Mouse (Mus musculus) liver, embryonic 16.5 days (tissue): ENCODE data around the gene Rexo1. TPM values are rescaled to one million over a fixed set of nuclear protein-coding genes. Genes with fewer than 3 reads are reported as not detected.
A peak's percentile ranks its signal among the peaks of the same experiment; 100 is the strongest.

Source experiments
- ATAC-seq: fragments of 200-750 bp; cut with Nextera tagmentation; 2 replicates; pipeline ENCODE4 v1.8.0; 2017; ENCODE audit warnings: low read depth, mild to moderate bottlenecking, moderate number of reproducible peaks, moderate library complexity
- H3K27ac ChIP-seq: fragments of 300-500 bp; sonication (generic); 2 replicates; pipeline ENCODE4 v1.5.1; 2014; ENCODE audit warnings: mild to moderate bottlenecking, low read length
- H3K27me3 ChIP-seq: fragments of 300-500 bp; sonication (generic); 2 replicates; pipeline ENCODE4 v1.6.1; 2014; ENCODE audit warnings: low read depth, low read length, mixed read lengths; ENCODE audit not compliant: control insufficient read depth, insufficient read depth
- H3K36me3 ChIP-seq: fragments of 300-500 bp; sonication (generic); 2 replicates; pipeline ENCODE4 v1.6.1; 2014; ENCODE audit warnings: mild to moderate bottlenecking; ENCODE audit not compliant: control insufficient read depth, insufficient read depth
- H3K4me1 ChIP-seq: fragments of 300-500 bp; sonication (generic); 2 replicates; pipeline ENCODE4 v1.6.1; 2014; ENCODE audit warnings: low read depth, low read length, mixed read lengths; ENCODE audit not compliant: control insufficient read depth
- H3K4me2 ChIP-seq: fragments of 300-500 bp; sonication (generic); 2 replicates; pipeline ENCODE4 v1.6.1; 2014; ENCODE audit warnings: low read depth, low read length, mixed read lengths
- H3K4me3 ChIP-seq: fragments of 300-500 bp; sonication (generic); 2 replicates; pipeline ENCODE4 v1.5.1; 2014; ENCODE audit warnings: low read depth, mild to moderate bottlenecking, low read length
- H3K9ac ChIP-seq: fragments of 300-500 bp; sonication (generic); 2 replicates; pipeline ENCODE4 v1.6.1; 2014; ENCODE audit warnings: low read depth, low read length
- H3K9me3 ChIP-seq: fragments of 300-500 bp; sonication (generic); replicated peaks from 2 replicates; pipeline ENCODE4 v1.6.1; 2016; ENCODE audit warnings: low read length; ENCODE audit not compliant: control insufficient read depth
- WGBS: fragments of 180-500 bp; shearing (Covaris S2); extraction: QIAGEN DNeasy Blood & Tissue Kit; methylation state at CpG from one replicate; pipeline ENCODE4 v1.1.7; 2014; ENCODE audit not compliant: insufficient replicate concordance; 5-methylcytosine and 5-hydroxymethylcytosine counted together
- polyA plus RNA-seq: library from polyadenylated mRNA; unstranded; fragments of >200 nt; fragmentation: Nextera tagmentation; extraction: Ambion mirVana; gene quantifications from 2 replicates; pipeline ENCODE4 v1.2.1, GENCODE M21; 2015

Gene Rexo1
- polyA plus RNA-seq, 1 experiment from 2014 or later, result 12.1 TPM

- Histone ChIP-seq H3K4me3 (peak overlapping the region; percentile 85), H3K4me2 (peak overlapping the region; percentile 96), H3K9ac (peak overlapping the region; percentile 87), H3K36me3 (no peaks in the 10 kb centered on the region), H3K27me3 (no peaks in the 10 kb centered on the region), H3K9me3 (no peaks in the 10 kb centered on the region), H3K27ac (peak overlapping the region; percentile 98), H3K4me1 (peaks cover 65% of the 10 kb centered on the region)
- peak; percentile 8; the same call in 1 of the 2 replicates for ATAC-seq
- WGBS, result under 1% methylated on average over 85 of the region's 96 CpGs
These were observed 15.2 kb upstream of the Rexo1 start for GRCm38 (mm10) chr10:80576351-80577194.

DNA sequence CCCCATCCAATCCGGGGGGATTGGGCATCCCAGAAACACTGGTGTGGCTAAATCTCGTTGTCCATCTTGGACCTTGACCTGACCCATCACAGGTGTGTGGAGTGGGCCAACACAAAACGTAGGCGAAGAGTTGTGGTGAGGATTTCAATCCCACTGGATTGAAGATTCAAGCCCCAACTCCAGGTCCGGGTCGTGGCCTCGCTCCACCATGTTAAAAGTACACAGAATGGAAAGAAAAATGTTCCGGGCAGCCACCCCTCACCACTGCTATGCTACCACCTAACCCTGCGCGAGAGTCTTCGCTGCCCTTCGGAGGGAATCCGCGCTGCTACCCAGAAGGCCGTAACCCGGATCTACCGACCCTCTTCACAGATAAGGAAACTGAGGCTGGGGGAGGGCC, 14.6 kb upstream of the Rexo1 start:
- Histone ChIP-seq H3K27me3 (no peaks in the 10 kb centered on the region), H3K4me3 (peak overlapping the region; percentile 85), H3K9ac (peak overlapping the region; percentile 87), H3K36me3 (no peaks in the 10 kb centered on the region), H3K4me2 (peak overlapping the region; percentile 96), H3K27ac (peak overlapping the region; percentile 98), H3K4me1 (peaks cover 72% of the 10 kb centered on the region), H3K9me3 (no peaks in the 10 kb centered on the region)
- ATAC-seq, result no peak
- WGBS, result 5% methylated on average over 17 of the region's 17 CpGs

- Histone ChIP-seq H3K4me3 (peak overlapping the region; percentile 85), H3K4me2 (peak overlapping the region; percentile 96), H3K9ac (peak overlapping the region; percentile 87), H3K9me3 (no peaks in the 10 kb centered on the region), H3K27me3 (no peaks in the 10 kb centered on the region), H3K4me1 (peaks cover 80% of the 10 kb centered on the region), H3K36me3 (no peaks in the 10 kb centered on the region), H3K27ac (peak overlapping the region; percentile 98)
- no peak for ATAC-seq
- WGBS, result 70% methylated on average over 3 of the region's 3 CpGs
These were observed 13.5 kb upstream of the Rexo1 start for GRCm38 (mm10) chr10:80574896-80575295.

- H3K9ac ChIP-seq, result peak overlapping the region; percentile 87
- H3K27ac ChIP-seq, result peak overlapping the region; percentile 98
- no peaks in the 10 kb centered on the region for H3K9me3 ChIP-seq
- H3K4me1 ChIP-seq, result peaks cover 78% of the 10 kb centered on the region
- H3K27me3 ChIP-seq, result no peaks in the 10 kb centered on the region
- no peak for ATAC-seq
- WGBS, result 50% methylated on average over 8 of the region's 9 CpGs
- H3K4me2 ChIP-seq, result peak overlapping the region; percentile 96
- no peaks in the 10 kb centered on the region for H3K36me3 ChIP-seq
- peak overlapping the region; percentile 85 for H3K4me3 ChIP-seq
These were observed 12.6 kb upstream of the Rexo1 start for GRCm38 (mm10) chr10:80573944-80574343.

DNA sequence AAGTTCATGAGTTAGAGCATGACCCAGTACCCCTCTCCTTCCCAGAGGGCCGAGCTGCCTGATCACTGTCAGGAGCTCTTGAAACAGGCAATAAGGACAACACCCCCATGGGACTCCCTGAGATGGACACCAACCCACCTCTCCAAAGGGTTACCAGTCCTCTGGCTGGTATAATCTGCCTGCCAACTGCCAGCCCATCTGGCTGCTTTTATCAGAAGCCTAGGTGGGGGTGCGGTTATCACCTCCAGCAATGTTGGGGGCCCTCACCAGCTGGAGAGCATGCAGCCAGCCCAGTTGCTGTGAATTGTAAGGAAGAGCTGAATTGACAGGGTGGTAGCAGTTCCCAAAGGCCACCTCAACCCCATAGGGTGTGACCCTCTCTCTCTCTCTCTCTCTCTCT, 11.1 kb upstream of the Rexo1 start:
- Histone ChIP-seq H3K36me3 (peaks cover 10% of the 10 kb centered on the region), H3K9ac (peak overlapping the region; percentile 87), H3K27ac (peak overlapping the region; percentile 98), H3K4me3 (peak overlapping the region; percentile 85), H3K27me3 (no peaks in the 10 kb centered on the region), H3K4me1 (peaks cover 69% of the 10 kb centered on the region), H3K9me3 (no peaks in the 10 kb centered on the region), H3K4me2 (peak overlapping the region; percentile 96)
- WGBS, result 13% methylated on average over 2 of the region's 2 CpGs
- ATAC-seq, result peak; percentile 49

GRCm38 (mm10) chr10:80570871-80571836, 9.8 kb upstream of the Rexo1 start:
- peak overlapping the region; percentile 87 for H3K9ac ChIP-seq
- no peaks in the 10 kb centered on the region for H3K27me3 ChIP-seq
- peaks cover 76% of the 10 kb centered on the region for H3K4me1 ChIP-seq
- peak overlapping the region; percentile 96 for H3K4me2 ChIP-seq
- peak overlapping the region; percentile 98 for H3K27ac ChIP-seq
- peak; percentile 38 for ATAC-seq
- H3K36me3 ChIP-seq, result peaks cover 10% of the 10 kb centered on the region
- no peaks in the 10 kb centered on the region for H3K9me3 ChIP-seq
- peak overlapping the region; percentile 85 for H3K4me3 ChIP-seq
- 10% methylated on average over 30 of the region's 30 CpGs for WGBS

DNA sequence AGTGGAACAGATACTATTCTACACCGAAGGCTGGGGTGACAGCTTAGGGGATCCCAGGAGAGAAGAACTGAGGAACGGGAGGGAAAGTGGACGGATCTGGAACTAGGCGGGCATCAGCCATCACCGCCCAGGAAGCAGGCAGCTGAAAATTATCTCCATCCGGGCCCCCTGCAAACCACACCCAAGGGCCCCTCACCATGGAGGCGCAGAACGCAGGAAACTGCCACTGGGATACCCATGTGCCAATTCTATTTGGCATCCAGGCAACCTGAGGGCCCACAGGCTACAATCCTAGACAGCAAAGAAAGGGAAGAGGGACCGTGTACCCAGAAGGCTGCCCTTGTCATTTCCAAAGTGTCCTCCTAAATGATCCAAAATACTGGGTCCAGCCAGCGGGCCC, 9.1 kb upstream of the Rexo1 start:
- Histone ChIP-seq H3K9me3 (no peaks in the 10 kb centered on the region), H3K36me3 (peaks cover 15% of the 10 kb centered on the region), H3K4me1 (peaks cover 72% of the 10 kb centered on the region), H3K27ac (peak overlapping the region; percentile 98), H3K4me3 (peak overlapping the region; percentile 85), H3K4me2 (peak overlapping the region; percentile 96), H3K9ac (peak overlapping the region; percentile 87), H3K27me3 (no peaks in the 10 kb centered on the region)
- 33% methylated on average over 10 of the region's 10 CpGs for WGBS
- no peak for ATAC-seq

- Histone ChIP-seq H3K9me3 (no peaks in the 10 kb centered on the region), H3K36me3 (peaks cover 15% of the 10 kb centered on the region), H3K27ac (peak overlapping the region; percentile 98), H3K4me1 (peaks cover 64% of the 10 kb centered on the region), H3K27me3 (no peaks in the 10 kb centered on the region), H3K4me3 (peak overlapping the region; percentile 85), H3K4me2 (peak overlapping the region; percentile 96), H3K9ac (peak overlapping the region; percentile 87)
- 7% methylated on average over 10 of the region's 10 CpGs for WGBS
- ATAC-seq, result peak; percentile 79
These were observed 8.3 kb upstream of the Rexo1 start for GRCm38 (mm10) chr10:80569664-80570066.
